Mouse (Mus musculus) forebrain, embryonic 13.5 days (tissue): ENCODE results near the gene Kcnab2. TPM values are rescaled to one million over a fixed set of nuclear protein-coding genes. Genes with fewer than 3 reads are reported as not detected.

Experiments used
- ATAC-seq: fragments of 200-750 bp; cut with Nextera tagmentation; 2 replicates; pipeline ENCODE4 v1.8.0; 2017
- H3K27ac ChIP-seq: fragments of 300-500 bp; sonication (generic); 2 replicates; pipeline ENCODE4 v1.5.1; 2015; ENCODE audit warnings: inconsistent platforms, mild to moderate bottlenecking, moderate library complexity
- H3K27me3 ChIP-seq: fragments of 300-500 bp; sonication (generic); 2 replicates; pipeline ENCODE4 v1.6.1; 2015; ENCODE audit warnings: mild to moderate bottlenecking, inconsistent platforms
- H3K36me3 ChIP-seq: fragments of 300-500 bp; sonication (generic); 2 replicates; pipeline ENCODE4 v1.6.1; 2015; ENCODE audit warnings: mild to moderate bottlenecking, inconsistent platforms; ENCODE audit not compliant: poor library complexity, severe bottlenecking
- H3K4me1 ChIP-seq: fragments of 300-500 bp; sonication (generic); 2 replicates; pipeline ENCODE4 v1.6.1; 2015; ENCODE audit warnings: inconsistent platforms
- H3K4me2 ChIP-seq: fragments of 300-500 bp; sonication (generic); 2 replicates; pipeline ENCODE4 v1.6.1; 2015; ENCODE audit warnings: inconsistent platforms, mild to moderate bottlenecking, moderate library complexity
- H3K4me3 ChIP-seq: fragments of 300-500 bp; sonication (generic); 2 replicates; pipeline ENCODE4 v1.5.1; 2015; ENCODE audit warnings: mild to moderate bottlenecking, inconsistent platforms
- H3K9ac ChIP-seq: fragments of 300-500 bp; sonication (generic); 2 replicates; pipeline ENCODE4 v1.6.1; 2015; ENCODE audit warnings: mild to moderate bottlenecking, inconsistent platforms
- H3K9me3 ChIP-seq: fragments of 300-500 bp; sonication (generic); replicated peaks from 2 replicates; pipeline ENCODE4 v1.6.1; 2016; ENCODE audit warnings: inconsistent platforms
- WGBS: fragments of 180-500 bp; shearing (Covaris S2); methylation state at CpG from one replicate; pipeline ENCODE4 v1.1.7; 2015; 5-methylcytosine and 5-hydroxymethylcytosine counted together
- polyA plus RNA-seq: library from polyadenylated mRNA; unstranded; fragments of >200 nt; fragmentation: Nextera tagmentation; extraction: Ambion mirVana; gene quantifications from 2 replicates; pipeline ENCODE4 v1.2.1, GENCODE M21; 2015

Gene Kcnab2
- polyA plus RNA-seq, 1 experiment from 2014 or later, result 12.2 TPM

- Histone ChIP-seq H3K36me3 (0 out of 2 replicates have a peak, but pooled peaks cover 8% of the 10 kb centered on the region), H3K9me3 (0 out of 2 replicates have a peak, but pooled peaks cover 3% of the 10 kb centered on the region), H3K4me2 (peak overlapping the region; percentile 76), H3K27me3 (peaks cover 10% of the 10 kb centered on the region; the same call in 1 of the 2 replicates), H3K4me1 (peaks cover 22% of the 10 kb centered on the region), H3K27ac (no peak overlapping the region), H3K4me3 (peak overlapping the region; percentile 74), H3K9ac (peak overlapping the region; percentile 73)
- no peak; the same call in 1 of the 2 replicates for ATAC-seq
- under 1% methylated on average over 21 of the region's 21 CpGs for WGBS
Measured at GRCm38 (mm10) chr4:152477106-152477465, 585 bp downstream of the Kcnab2 start.

- Histone ChIP-seq H3K27me3 (peaks cover 10% of the 10 kb centered on the region; the same call in 1 of the 2 replicates), H3K9me3 (0 out of 2 replicates have a peak, but pooled peaks cover 6% of the 10 kb centered on the region), H3K4me3 (peak within 1 kb of the TSS; percentile 74), H3K9ac (peak within 1 kb of the TSS; percentile 91), H3K4me1 (peaks cover 22% of the 10 kb centered on the region), H3K4me2 (peak within 1 kb of the TSS; percentile 76), H3K27ac (no peak within 1 kb of the TSS), H3K36me3 (0 out of 2 replicates have a peak, but pooled peaks cover 10% of the 10 kb centered on the region)
- ATAC-seq, result no peak
- whole genome bisulfite sequencing, result 2% methylated on average over 18 of the region's 18 CpGs
Measured at GRCm38 (mm10) chr4:152476427-152477023, 1.1 kb downstream of the Kcnab2 start, which contains the start of gene Nphp4. TSS of gene Nphp4 (plus strand) at chr4:152476706.

GRCm38 (mm10) chr4:152475941-152476340 lies 1.7 kb downstream of the Kcnab2 start:
- H3K36me3 ChIP-seq, result 0 out of 2 replicates have a peak, but pooled peaks cover 10% of the 10 kb centered on the region
- ATAC-seq, result no peak
- H3K9ac ChIP-seq, result no peak overlapping the region
- peak overlapping the region; percentile 76 for H3K4me2 ChIP-seq
- 0 out of 2 replicates have a peak, but pooled peaks cover 6% of the 10 kb centered on the region for H3K9me3 ChIP-seq
- WGBS, result 85% methylated on average over 7 of the region's 7 CpGs
- H3K27me3 ChIP-seq, result peaks cover 10% of the 10 kb centered on the region; the same call in 1 of the 2 replicates
- H3K27ac ChIP-seq, result no peak overlapping the region
- H3K4me1 ChIP-seq, result peaks cover 22% of the 10 kb centered on the region
- peak overlapping the region; percentile 74; the same call in 1 of the 2 replicates for H3K4me3 ChIP-seq

- H3K9ac ChIP-seq, result no peak overlapping the region
- H3K27ac ChIP-seq, result no peak overlapping the region
- no peak for ATAC-seq
- H3K27me3 ChIP-seq, result no peaks in the 10 kb centered on the region
- H3K9me3 ChIP-seq, result 0 out of 2 replicates have a peak, but pooled peaks cover 6% of the 10 kb centered on the region
- no peak overlapping the region for H3K4me2 ChIP-seq
- WGBS, result 85% methylated on average over 6 of the region's 6 CpGs
- no peak overlapping the region for H3K4me3 ChIP-seq
- peaks cover 13% of the 10 kb centered on the region for H3K4me1 ChIP-seq
- 0 out of 2 replicates have a peak, but pooled peaks cover 9% of the 10 kb centered on the region for H3K36me3 ChIP-seq
Measured at GRCm38 (mm10) chr4:152467951-152468350, 9.7 kb downstream of the Kcnab2 start.

GRCm38 (mm10) chr4:152466601-152467000 lies 11.1 kb downstream of the Kcnab2 start:
- H3K4me1 ChIP-seq, result peaks cover 13% of the 10 kb centered on the region
- no peak overlapping the region for H3K4me2 ChIP-seq
- H3K27me3 ChIP-seq, result no peaks in the 10 kb centered on the region
- H3K27ac ChIP-seq, result no peak overlapping the region
- no peaks in the 10 kb centered on the region for H3K36me3 ChIP-seq
- 91% methylated on average over 13 of the region's 13 CpGs for WGBS
- ATAC-seq, result no peak
- H3K4me3 ChIP-seq, result no peak overlapping the region
- no peak overlapping the region for H3K9ac ChIP-seq
- H3K9me3 ChIP-seq, result no peaks in the 10 kb centered on the region

- peak; percentile 78; the same call in 1 of the 2 replicates for ATAC-seq
- peaks cover 13% of the 10 kb centered on the region for H3K4me1 ChIP-seq
- H3K27me3 ChIP-seq, result no peaks in the 10 kb centered on the region
- H3K27ac ChIP-seq, result no peak overlapping the region
- H3K9me3 ChIP-seq, result no peaks in the 10 kb centered on the region
- no peaks in the 10 kb centered on the region for H3K36me3 ChIP-seq
- H3K4me3 ChIP-seq, result no peak overlapping the region
- peak overlapping the region; percentile 40; the same call in 1 of the 2 replicates for H3K9ac ChIP-seq
- no peak overlapping the region for H3K4me2 ChIP-seq
- WGBS, result 8% methylated on average over 8 of the region's 8 CpGs
Measured at GRCm38 (mm10) chr4:152465116-152465515, 12.6 kb downstream of the Kcnab2 start.

- Histone ChIP-seq H3K4me1 (peaks cover 13% of the 10 kb centered on the region), H3K27ac (no peak overlapping the region), H3K36me3 (no peaks in the 10 kb centered on the region), H3K9ac (no peak overlapping the region), H3K4me3 (no peak overlapping the region), H3K27me3 (no peaks in the 10 kb centered on the region), H3K9me3 (no peaks in the 10 kb centered on the region), H3K4me2 (no peak overlapping the region)
- 91% methylated on average over 9 of the region's 9 CpGs for WGBS
- no peak for ATAC-seq
Measured at GRCm38 (mm10) chr4:152463147-152463546, 14.5 kb downstream of the Kcnab2 start.

- 84% methylated on average over 12 of the region's 12 CpGs for WGBS
- Histone ChIP-seq H3K36me3 (no peaks in the 10 kb centered on the region), H3K9me3 (no peaks in the 10 kb centered on the region), H3K9ac (no peak overlapping the region), H3K4me2 (no peak overlapping the region), H3K4me1 (peaks cover 13% of the 10 kb centered on the region), H3K27me3 (no peaks in the 10 kb centered on the region), H3K4me3 (no peak overlapping the region), H3K27ac (no peak overlapping the region)
- ATAC-seq, result no peak
Measured at GRCm38 (mm10) chr4:152462516-152462915, 15.2 kb downstream of the Kcnab2 start.

- no peak overlapping the region for H3K4me3 ChIP-seq
- no peak overlapping the region for H3K4me2 ChIP-seq
- 91% methylated on average over 4 of the region's 4 CpGs for WGBS
- no peak overlapping the region for H3K27ac ChIP-seq
- H3K27me3 ChIP-seq, result no peaks in the 10 kb centered on the region
- no peak overlapping the region for H3K9ac ChIP-seq
- H3K9me3 ChIP-seq, result no peaks in the 10 kb centered on the region
- H3K4me1 ChIP-seq, result peaks cover 8% of the 10 kb centered on the region
- ATAC-seq, result no peak
- no peaks in the 10 kb centered on the region for H3K36me3 ChIP-seq
Measured at GRCm38 (mm10) chr4:152457673-152458072, 20.0 kb downstream of the Kcnab2 start.

GRCm38 (mm10) chr4:152456609-152457008 lies 21.1 kb downstream of the Kcnab2 start:
- H3K4me2 ChIP-seq, result no peak overlapping the region
- H3K4me1 ChIP-seq, result peaks cover 9% of the 10 kb centered on the region
- no peak for ATAC-seq
- 90% methylated on average over 18 of the region's 18 CpGs for WGBS
- H3K4me3 ChIP-seq, result no peak overlapping the region
- no peaks in the 10 kb centered on the region for H3K9me3 ChIP-seq
- H3K9ac ChIP-seq, result no peak overlapping the region
- no peaks in the 10 kb centered on the region for H3K36me3 ChIP-seq
- H3K27ac ChIP-seq, result no peak overlapping the region; the same call in 1 of the 2 replicates
- H3K27me3 ChIP-seq, result no peaks in the 10 kb centered on the region

GRCm38 (mm10) chr4:152454153-152454552 lies 23.5 kb downstream of the Kcnab2 start:
- Histone ChIP-seq H3K27ac (no peak overlapping the region), H3K9ac (no peak overlapping the region), H3K4me1 (peaks cover 9% of the 10 kb centered on the region), H3K27me3 (no peaks in the 10 kb centered on the region), H3K4me2 (no peak overlapping the region), H3K4me3 (no peak overlapping the region), H3K36me3 (no peaks in the 10 kb centered on the region), H3K9me3 (no peaks in the 10 kb centered on the region)
- WGBS, result 78% methylated on average over 12 of the region's 12 CpGs
- no peak for ATAC-seq

GRCm38 (mm10) chr4:152453079-152453478 lies 24.6 kb downstream of the Kcnab2 start:
- Histone ChIP-seq H3K9me3 (no peaks in the 10 kb centered on the region), H3K4me3 (no peak overlapping the region), H3K27me3 (no peaks in the 10 kb centered on the region), H3K9ac (no peak overlapping the region), H3K4me2 (no peak overlapping the region), H3K27ac (0 out of 2 replicates have a peak overlapping the region, but pooled peaks have one; percentile 32), H3K4me1 (peaks cover 9% of the 10 kb centered on the region), H3K36me3 (no peaks in the 10 kb centered on the region)
- no peak; the same call in 1 of the 2 replicates for ATAC-seq
- 40% methylated on average over 10 of the region's 10 CpGs for WGBS
